Mouse (Mus musculus): ENCODE data around the gene Ntm. TPM values are rescaled to one million over a fixed set of nuclear protein-coding genes. Genes with fewer than 3 reads are reported as not detected.

Gene Ntm
- polyA plus RNA-seq, 1 experiment: not detected

DNA sequence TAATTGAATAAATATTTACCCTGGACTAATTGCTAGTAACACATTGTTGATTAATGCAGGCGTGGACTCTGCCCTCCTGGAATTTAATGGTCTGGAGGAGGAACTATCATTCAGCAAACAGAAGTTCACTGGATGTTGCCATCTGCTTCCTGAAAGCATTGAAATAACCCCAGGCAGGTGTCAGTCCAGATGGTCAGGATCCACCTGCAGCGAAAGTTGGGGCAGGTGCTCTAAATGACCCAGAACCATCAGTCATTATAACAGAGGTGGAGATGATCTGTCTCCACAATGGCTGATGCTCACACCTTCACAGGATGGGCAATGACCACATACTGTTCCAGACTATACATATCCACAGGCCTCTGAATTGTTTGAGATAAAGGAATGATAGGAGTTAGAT is 426.5 kb downstream of the Ntm start:
- Histone ChIP-seq H3K27me3 (ENCODE audit: control insufficient read depth, insufficient read depth, insufficient read length) (no peaks in the 10 kb centered on the region), H3ac (ENCODE audit: control insufficient read depth, insufficient read length) (no peak overlapping the region), H3K4me3 (no peak overlapping the region), H3K4me2 (ENCODE audit: low read depth) (no peak overlapping the region), H3K79me2 (ENCODE audit: control insufficient read depth, insufficient read depth) (no peaks in the 10 kb centered on the region), H3K36me3 (ENCODE audit: control insufficient read depth, insufficient read depth) (no peaks in the 10 kb centered on the region)
- TF ChIP-seq MYOD1 (IDR thresholded peaks at IDR 0.05; ENCODE audit: control insufficient read depth in 1 of 3, insufficient read length in 2 of 3, low read depth in 2 of 3): no peak
- TF ChIP-seq TCF12 (IDR thresholded peaks at IDR 0.05; ENCODE audit: insufficient read depth, poor library complexity, severe bottlenecking): no peak
- no peak for TF ChIP-seq CEBPB (IDR thresholded peaks at IDR 0.05; ENCODE audit: insufficient read depth, poor library complexity, severe bottlenecking)
- TF ChIP-seq MYOG (IDR thresholded peaks at IDR 0.05; ENCODE audit: control insufficient read depth in 1 of 3, insufficient read depth in 1 of 3, insufficient read length in 2 of 3, low read depth in 2 of 3): no peak
- no peak for TF ChIP-seq MAX (IDR thresholded peaks at IDR 0.05; ENCODE audit: low read depth)
- no peak for TF ChIP-seq SRF (IDR thresholded peaks at IDR 0.05; ENCODE audit: control insufficient read depth, insufficient read length, low read depth)

DNA sequence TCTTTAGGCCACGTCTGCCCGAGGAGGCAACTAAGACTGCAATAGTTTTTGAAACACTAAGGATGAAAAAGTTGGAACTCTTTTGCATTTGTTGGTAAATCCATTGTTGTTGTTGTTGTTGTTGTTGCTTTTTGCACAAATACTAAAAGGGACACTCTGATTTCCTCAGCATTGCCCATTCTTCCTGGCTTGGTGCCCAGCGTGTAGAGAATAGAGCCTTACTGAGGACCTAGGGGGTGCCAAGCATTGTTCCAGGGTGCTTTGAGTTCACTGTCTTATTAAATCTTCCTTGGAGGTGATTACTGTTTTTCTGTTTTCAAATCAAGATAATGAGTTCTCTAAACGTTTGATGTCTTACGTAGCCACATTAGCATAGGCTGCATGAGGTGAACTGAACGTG is 428.2 kb downstream of the Ntm start:
- no peaks in the 10 kb centered on the region for H3K79me2 ChIP-seq (ENCODE audit: control insufficient read depth, insufficient read depth)
- no peaks in the 10 kb centered on the region for H3K36me3 ChIP-seq (ENCODE audit: control insufficient read depth, insufficient read depth)
- no peak for TF ChIP-seq TCF3 (IDR thresholded peaks at IDR 0.05; ENCODE audit: insufficient read length, low read depth)
- no peak for TF ChIP-seq USF1 (IDR thresholded peaks at IDR 0.05; ENCODE audit: low read depth)
- TF ChIP-seq MAX (IDR thresholded peaks at IDR 0.05; ENCODE audit: low read depth): no peak
- TF ChIP-seq POLR2AphosphoS2 (IDR thresholded peaks at IDR 0.05; ENCODE audit: insufficient read length, low read depth): no peak
- H3K27me3 ChIP-seq (ENCODE audit: control insufficient read depth, insufficient read depth, insufficient read length): no peaks in the 10 kb centered on the region
- no peak overlapping the region for H3ac ChIP-seq (ENCODE audit: control insufficient read depth, insufficient read length)
- H3K4me3 ChIP-seq: no peak overlapping the region
- H3K4me2 ChIP-seq (ENCODE audit: low read depth): no peak overlapping the region

DNA sequence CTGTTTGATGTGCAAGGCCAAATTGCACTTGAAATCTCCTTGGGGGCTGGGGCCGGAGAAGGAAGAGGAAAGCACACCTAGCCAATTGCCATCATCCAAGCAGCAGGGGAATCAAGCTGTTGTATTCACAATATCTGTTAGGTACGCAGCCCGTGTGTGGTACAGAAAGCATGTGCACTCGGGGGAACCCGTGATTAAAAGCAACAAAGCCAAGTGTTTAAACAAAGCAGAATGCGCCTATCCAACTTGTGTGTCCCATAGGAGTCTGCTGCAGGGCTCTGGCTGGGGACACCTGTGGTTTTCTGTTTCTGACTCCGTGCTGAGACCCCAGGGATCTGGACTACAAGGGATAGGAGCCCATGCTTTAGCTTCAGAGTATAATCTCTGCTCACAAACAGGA is 428.6 kb downstream of the Ntm start:
- no peak overlapping the region for H3ac ChIP-seq (ENCODE audit: control insufficient read depth, insufficient read length)
- no peaks in the 10 kb centered on the region for H3K79me2 ChIP-seq (ENCODE audit: control insufficient read depth, insufficient read depth)
- no peak overlapping the region for H3K4me2 ChIP-seq (ENCODE audit: low read depth)
- no peak for TF ChIP-seq TCF3 (IDR thresholded peaks at IDR 0.05; ENCODE audit: insufficient read length, low read depth)
- no peak for TF ChIP-seq CEBPB (IDR thresholded peaks at IDR 0.05; ENCODE audit: insufficient read depth, poor library complexity, severe bottlenecking)
- TF ChIP-seq MYOG (IDR thresholded peaks at IDR 0.05; ENCODE audit: control insufficient read depth in 1 of 3, insufficient read depth in 1 of 3, insufficient read length in 2 of 3, low read depth in 2 of 3): no peak
- no peak for TF ChIP-seq MYOD1 (IDR thresholded peaks at IDR 0.05; ENCODE audit: control insufficient read depth in 1 of 3, insufficient read length in 2 of 3, low read depth in 2 of 3)
- no peak for TF ChIP-seq E2F4 (IDR thresholded peaks at IDR 0.05; ENCODE audit: insufficient read depth)
- TF ChIP-seq POLR2AphosphoS2 (IDR thresholded peaks at IDR 0.05; ENCODE audit: insufficient read length, low read depth): no peak
- TF ChIP-seq SRF (IDR thresholded peaks at IDR 0.05; ENCODE audit: control insufficient read depth, insufficient read length, low read depth): no peak
- TF ChIP-seq TCF12 (IDR thresholded peaks at IDR 0.05; ENCODE audit: insufficient read depth, poor library complexity, severe bottlenecking): no peak
- no peak for TF ChIP-seq USF1 (IDR thresholded peaks at IDR 0.05; ENCODE audit: low read depth)
- no peak for TF ChIP-seq MAX (IDR thresholded peaks at IDR 0.05; ENCODE audit: low read depth)
- TF ChIP-seq REST (IDR thresholded peaks at IDR 0.05; ENCODE audit: insufficient read depth, insufficient read length): no peak
- TF ChIP-seq POLR2A (IDR thresholded peaks at IDR 0.05; ENCODE audit: insufficient read length, low read depth): no peak
- no peaks in the 10 kb centered on the region for H3K36me3 ChIP-seq (ENCODE audit: control insufficient read depth, insufficient read depth)
- no peak overlapping the region for H3K4me3 ChIP-seq
- no peaks in the 10 kb centered on the region for H3K27me3 ChIP-seq (ENCODE audit: control insufficient read depth, insufficient read depth, insufficient read length)

DNA sequence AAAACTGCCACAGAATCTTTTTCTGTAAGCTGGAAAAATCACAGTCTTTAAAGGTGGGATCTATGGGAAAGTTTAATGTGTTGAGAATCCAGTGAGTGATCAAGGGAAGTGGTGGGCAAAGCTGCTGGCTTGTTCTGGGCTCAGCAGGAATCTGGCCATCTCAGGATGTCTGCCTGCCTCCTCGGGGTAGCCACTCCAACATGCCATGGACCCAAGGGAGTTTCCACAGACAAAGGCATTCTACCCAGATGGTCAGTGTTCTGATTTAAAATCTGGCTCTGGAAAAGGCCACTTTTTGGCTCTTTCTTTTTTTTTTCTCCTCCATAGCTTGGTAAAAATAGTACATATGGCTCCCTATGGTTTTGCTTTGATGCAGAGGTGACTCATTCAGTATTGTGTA is 429.4 kb downstream of the Ntm start:
- no peaks in the 10 kb centered on the region for H3K36me3 ChIP-seq (ENCODE audit: control insufficient read depth, insufficient read depth)
- no peaks in the 10 kb centered on the region for H3K27me3 ChIP-seq (ENCODE audit: control insufficient read depth, insufficient read depth, insufficient read length)
- H3K4me3 ChIP-seq: no peak overlapping the region
- no peak overlapping the region for H3ac ChIP-seq (ENCODE audit: control insufficient read depth, insufficient read length)
- H3K4me2 ChIP-seq (ENCODE audit: low read depth): no peak overlapping the region
- TF ChIP-seq SRF (IDR thresholded peaks at IDR 0.05; ENCODE audit: control insufficient read depth, insufficient read length, low read depth) (no peak), POLR2A (IDR thresholded peaks at IDR 0.05; ENCODE audit: insufficient read length, low read depth) (no peak), E2F4 (IDR thresholded peaks at IDR 0.05; ENCODE audit: insufficient read depth) (no peak), USF1 (IDR thresholded peaks at IDR 0.05; ENCODE audit: low read depth) (no peak), MYOD1 (IDR thresholded peaks at IDR 0.05; ENCODE audit: control insufficient read depth in 1 of 3, insufficient read length in 2 of 3, low read depth in 2 of 3) (no peak), TCF3 (IDR thresholded peaks at IDR 0.05; ENCODE audit: insufficient read length, low read depth) (no peak), POLR2AphosphoS2 (IDR thresholded peaks at IDR 0.05; ENCODE audit: insufficient read length, low read depth) (no peak), REST (IDR thresholded peaks at IDR 0.05; ENCODE audit: insufficient read depth, insufficient read length) (no peak), MYOG (IDR thresholded peaks at IDR 0.05; ENCODE audit: control insufficient read depth in 1 of 3, insufficient read depth in 1 of 3, insufficient read length in 2 of 3, low read depth in 2 of 3) (no peak), MAX (IDR thresholded peaks at IDR 0.05; ENCODE audit: low read depth) (no peak)
- H3K79me2 ChIP-seq (ENCODE audit: control insufficient read depth, insufficient read depth): no peaks in the 10 kb centered on the region

DNA sequence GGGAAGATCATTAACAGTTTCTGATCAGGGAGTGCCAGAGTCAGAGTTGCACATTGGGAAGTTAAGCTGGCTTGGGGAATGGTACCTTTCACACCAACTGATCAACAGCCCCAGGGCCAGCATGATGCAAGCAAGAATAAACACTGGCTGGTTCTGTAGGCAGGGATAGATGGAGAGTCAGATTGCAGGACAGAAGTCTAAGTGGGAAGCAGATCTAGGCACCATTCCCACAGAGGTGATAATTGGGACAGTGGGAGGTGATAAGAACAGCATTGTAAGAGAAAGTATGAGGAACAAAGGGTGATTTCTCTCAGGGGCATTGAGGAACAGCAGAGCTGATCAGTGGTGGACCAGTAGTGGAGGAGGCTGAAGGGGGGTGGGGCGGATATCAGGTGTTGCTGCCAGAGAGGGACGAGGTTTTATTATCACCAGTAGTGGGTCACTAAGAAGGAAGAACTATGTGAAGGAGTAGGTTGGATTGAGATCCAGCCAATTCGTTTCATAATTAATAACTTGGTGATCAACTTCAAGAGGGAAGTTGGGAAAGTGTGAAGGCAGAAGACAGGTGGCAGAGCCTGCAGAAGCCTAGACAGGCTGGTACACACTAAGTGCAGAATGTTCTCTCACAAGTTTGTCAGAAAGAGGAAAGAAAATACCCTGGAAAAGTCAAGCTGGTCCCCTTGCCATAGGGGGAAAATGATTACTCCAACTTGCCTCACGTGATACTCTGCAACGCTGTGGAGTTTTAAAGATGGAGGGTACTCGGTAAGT is 431.6 kb downstream of the Ntm start:
- no peak for TF ChIP-seq MAX (IDR thresholded peaks at IDR 0.05; ENCODE audit: low read depth)
- no peak for TF ChIP-seq REST (IDR thresholded peaks at IDR 0.05; ENCODE audit: insufficient read depth, insufficient read length)
- TF ChIP-seq TCF3 (IDR thresholded peaks at IDR 0.05; ENCODE audit: insufficient read length, low read depth): no peak
- no peak for TF ChIP-seq E2F4 (IDR thresholded peaks at IDR 0.05; ENCODE audit: insufficient read depth)
- no peak for TF ChIP-seq MYOG (IDR thresholded peaks at IDR 0.05; ENCODE audit: control insufficient read depth in 1 of 3, insufficient read depth in 1 of 3, insufficient read length in 2 of 3, low read depth in 2 of 3)
- TF ChIP-seq POLR2AphosphoS2 (IDR thresholded peaks at IDR 0.05; ENCODE audit: insufficient read length, low read depth): no peak
- no peak for TF ChIP-seq USF1 (IDR thresholded peaks at IDR 0.05; ENCODE audit: low read depth)
- Histone ChIP-seq H3K4me2 (ENCODE audit: low read depth) (no peak overlapping the region), H3K4me3 (no peak overlapping the region), H3K79me2 (ENCODE audit: control insufficient read depth, insufficient read depth) (no peaks in the 10 kb centered on the region), H3K36me3 (ENCODE audit: control insufficient read depth, insufficient read depth) (no peaks in the 10 kb centered on the region), H3ac (ENCODE audit: control insufficient read depth, insufficient read length) (no peak overlapping the region), H3K27me3 (ENCODE audit: control insufficient read depth, insufficient read depth, insufficient read length) (no peaks in the 10 kb centered on the region)
